Mouse (Mus musculus) MEL (cell line): ENCODE results near the gene Nlgn1. TPM values are rescaled to one million over a fixed set of nuclear protein-coding genes. Genes with fewer than 3 reads are reported as not detected.

ENCODE experiments used
- DNase-seq: peaks from one replicate; pipeline ENCODE4 v3.0.0; 2011; ENCODE audit warnings: low read depth, low spot score
- H3K27ac ChIP-seq: 2 replicates; pipeline ENCODE4 v1.5.1; 2012; ENCODE audit warnings: low read depth, mild to moderate bottlenecking, control low read depth, low read length, moderate library complexity; ENCODE audit not compliant: control insufficient read depth
- H3K27me3 ChIP-seq, 2 experiments: fragments of 150-350 bp in 1 of 2; sonication (generic) in 1 of 2; 2 replicates each; pipeline ENCODE4 v1.6.1; 2012; ENCODE audit warnings: low read length in 2 of 2, mild to moderate bottlenecking in 2 of 2, improper control_type of control experiment in 1 of 2, moderate library complexity in 1 of 2; ENCODE audit not compliant: insufficient read depth in 2 of 2, control insufficient read depth in 1 of 2
- H3K36me3 ChIP-seq, 2 experiments: 2 replicates each; pipeline ENCODE4 v1.6.1; 2012 to 2014; ENCODE audit warnings: low read length in 2 of 2, improper control_type of control experiment in 1 of 2, inconsistent platforms in 1 of 2, mild to moderate bottlenecking in 1 of 2; ENCODE audit not compliant: insufficient read depth in 2 of 2, control insufficient read depth in 1 of 2
- H3K4me1 ChIP-seq, 2 experiments: fragments of 150-350 bp in 1 of 2; sonication (generic) in 1 of 2; 2 replicates each; pipeline ENCODE4 v1.6.1; 2012; ENCODE audit warnings: low read length in 2 of 2, improper control_type of control experiment in 1 of 2, mild to moderate bottlenecking in 1 of 2; ENCODE audit not compliant: insufficient read depth in 2 of 2, control insufficient read depth in 1 of 2
- H3K4me3 ChIP-seq, 2 experiments: fragments of 150-350 bp in 1 of 2; sonication (generic) in 1 of 2; 2 replicates each; pipeline ENCODE4 v1.5.1; 2012; ENCODE audit warnings: low read depth in 2 of 2, low read length in 2 of 2, mild to moderate bottlenecking in 2 of 2, moderate library complexity in 2 of 2, control low read depth in 1 of 2, improper control_type of control experiment in 1 of 2; ENCODE audit not compliant: control insufficient read depth in 1 of 2, insufficient read depth in 1 of 2
- H3K79me2 ChIP-seq: 2 replicates; pipeline ENCODE4 v1.6.1; 2012; ENCODE audit warnings: mild to moderate bottlenecking, low read length, moderate library complexity; ENCODE audit not compliant: control insufficient read depth, poor library complexity, insufficient read depth
- H3K9ac ChIP-seq: 2 replicates; pipeline ENCODE4 v1.6.1; 2012; ENCODE audit warnings: low read depth, mild to moderate bottlenecking, control low read depth, low read length, moderate library complexity; ENCODE audit not compliant: control insufficient read depth, poor library complexity, severe bottlenecking
- H3K9me3 ChIP-seq: fragments of 150-350 bp; sonication (generic); replicated peaks from 2 replicates; pipeline ENCODE4 v1.6.1; 2012; ENCODE audit warnings: mild to moderate bottlenecking, low read length, improper control_type of control experiment, moderate library complexity; ENCODE audit not compliant: insufficient read depth
- CHD1 ChIP-seq: IDR thresholded peaks from 2 replicates; pipeline ENCODE4 v1.6.1; 2012; ENCODE audit warnings: low read depth, mild to moderate bottlenecking, inconsistent platforms, low read length, improper control_type of control experiment
- CTCF ChIP-seq, 3 experiments: IDR thresholded peaks in 2 of 3; conservative IDR thresholded peaks in 1 of 3; 2 replicates each; pipeline ENCODE4 v1.5.1; 2011 to 2012; ENCODE audit warnings: low read length in 3 of 3, low read depth in 2 of 3, mild to moderate bottlenecking in 2 of 3, improper control_type of control experiment in 1 of 3, inconsistent platforms in 1 of 3, mixed read lengths in 1 of 3, moderate library complexity in 1 of 3; ENCODE audit not compliant: control insufficient read depth in 1 of 3, insufficient read depth in 1 of 3, poor library complexity in 1 of 3, severe bottlenecking in 1 of 3
- E2F4 ChIP-seq: IDR thresholded peaks from 2 replicates; pipeline ENCODE4 v1.6.1; 2011; ENCODE audit warnings: low read depth, low read length, improper control_type of control experiment, borderline replicate concordance
- EP300 ChIP-seq, 2 experiments: IDR thresholded peaks; 2 replicates each; pipeline ENCODE4 v1.6.1; 2011; ENCODE audit warnings: improper control_type of control experiment in 2 of 2, low read length in 2 of 2, low read depth in 1 of 2, mild to moderate bottlenecking in 1 of 2
- ETS1 ChIP-seq: IDR thresholded peaks from 2 replicates; pipeline ENCODE4 v1.6.1; 2012; ENCODE audit warnings: low read depth, mild to moderate bottlenecking, inconsistent platforms, low read length, improper control_type of control experiment, moderate library complexity
- GABPA ChIP-seq: IDR thresholded peaks from 2 replicates; pipeline ENCODE4 v1.6.1; 2012; ENCODE audit warnings: low read depth, mild to moderate bottlenecking, inconsistent platforms, low read length, improper control_type of control experiment, moderate library complexity
- GATA1 ChIP-seq: IDR thresholded peaks from 2 replicates; pipeline ENCODE4 v1.6.1; 2011; ENCODE audit warnings: low read depth, low read length, improper control_type of control experiment
- HCFC1 ChIP-seq: IDR thresholded peaks from 2 replicates; pipeline ENCODE4 v1.6.1; 2012; ENCODE audit warnings: low read depth, mild to moderate bottlenecking, inconsistent platforms, low read length, improper control_type of control experiment, moderate library complexity
- KAT2A ChIP-seq: conservative IDR thresholded peaks from 2 replicates; pipeline ENCODE4 v1.6.1; 2012; ENCODE audit warnings: low read depth, low read length, improper control_type of control experiment, inconsistent platforms
- MAFK ChIP-seq: IDR thresholded peaks from 2 replicates; pipeline ENCODE4 v1.6.1; 2011; ENCODE audit warnings: low read depth, mild to moderate bottlenecking, low read length, improper control_type of control experiment, borderline replicate concordance
- MAX ChIP-seq: IDR thresholded peaks from 2 replicates; pipeline ENCODE4 v1.6.1; 2011; ENCODE audit warnings: low read length, improper control_type of control experiment
- MXI1 ChIP-seq: IDR thresholded peaks from 2 replicates; pipeline ENCODE4 v1.6.1; 2011; ENCODE audit warnings: mild to moderate bottlenecking, low read depth, low read length, improper control_type of control experiment
- MYB ChIP-seq: IDR thresholded peaks from 2 replicates; pipeline ENCODE4 v1.6.1; 2011; ENCODE audit warnings: mild to moderate bottlenecking, low read depth, low read length, improper control_type of control experiment
- NELFE ChIP-seq: IDR thresholded peaks from 2 replicates; pipeline ENCODE4 v1.6.1; 2011; ENCODE audit warnings: low read depth, low read length, improper control_type of control experiment
- NRF1 ChIP-seq: IDR thresholded peaks from 2 replicates; pipeline ENCODE4 v1.6.1; 2014; ENCODE audit warnings: low read depth, mild to moderate bottlenecking, inconsistent platforms, low read length, improper control_type of control experiment, moderate library complexity; ENCODE audit not compliant: poor library complexity, insufficient read depth, severe bottlenecking
- POLR2AphosphoS2 ChIP-seq: IDR thresholded peaks from 2 replicates; pipeline ENCODE4 v1.6.1; 2011; ENCODE audit warnings: low read length, improper control_type of control experiment
- POLR2AphosphoS5 ChIP-seq: IDR thresholded peaks from 2 replicates; pipeline ENCODE4 v1.6.1; 2012; ENCODE audit warnings: low read depth, borderline replicate concordance, mild to moderate bottlenecking, inconsistent platforms, low read length, moderate library complexity, mixed read lengths
- RAD21 ChIP-seq: IDR thresholded peaks from 2 replicates; pipeline ENCODE4 v1.6.1; 2011; ENCODE audit warnings: mild to moderate bottlenecking, low read depth, low read length, improper control_type of control experiment
- RCOR1 ChIP-seq: IDR thresholded peaks from 2 replicates; pipeline ENCODE4 v1.6.1; 2012; ENCODE audit warnings: low read depth, mild to moderate bottlenecking, inconsistent platforms, low read length, improper control_type of control experiment
- SIN3A ChIP-seq: IDR thresholded peaks from 2 replicates; pipeline ENCODE4 v1.6.1; 2012; ENCODE audit warnings: low read length, improper control_type of control experiment, inconsistent platforms
- SMC3 ChIP-seq: IDR thresholded peaks from 2 replicates; pipeline ENCODE4 v1.6.1; 2011; ENCODE audit warnings: low read depth, low read length, improper control_type of control experiment
- TAL1 ChIP-seq: IDR thresholded peaks from 2 replicates; pipeline ENCODE4 v1.6.1; 2012; ENCODE audit warnings: mild to moderate bottlenecking, inconsistent platforms, low read length, moderate library complexity, mixed read lengths
- TBP ChIP-seq: IDR thresholded peaks from 2 replicates; pipeline ENCODE4 v1.8.0; 2011; ENCODE audit warnings: low read depth, low read length, improper control_type of control experiment
- UBTF ChIP-seq: IDR thresholded peaks from 2 replicates; pipeline ENCODE4 v1.6.1; 2012; ENCODE audit warnings: low read depth, mild to moderate bottlenecking, inconsistent platforms, low read length, improper control_type of control experiment, moderate library complexity, borderline replicate concordance; ENCODE audit not compliant: insufficient read depth
- USF1 ChIP-seq: IDR thresholded peaks from 2 replicates; pipeline ENCODE4 v1.6.1; 2014; ENCODE audit warnings: low read depth, mild to moderate bottlenecking, inconsistent platforms, low read length, improper control_type of control experiment, moderate library complexity
- USF2 ChIP-seq, 2 experiments: IDR thresholded peaks; 2 replicates each; pipeline ENCODE4 v1.6.1; 2011 to 2012; ENCODE audit warnings: improper control_type of control experiment in 2 of 2, low read length in 2 of 2, borderline replicate concordance in 1 of 2, inconsistent platforms in 1 of 2, low read depth in 1 of 2, mild to moderate bottlenecking in 1 of 2; ENCODE audit not compliant: insufficient read depth in 1 of 2
- ZKSCAN1 ChIP-seq: IDR thresholded peaks from 2 replicates; pipeline ENCODE4 v1.6.1; 2012; ENCODE audit warnings: low read depth, mild to moderate bottlenecking, inconsistent platforms, low read length, improper control_type of control experiment, moderate library complexity
- ZNF384 ChIP-seq: IDR thresholded peaks from 2 replicates; pipeline ENCODE4 v1.6.1; 2012; ENCODE audit warnings: low read depth, mild to moderate bottlenecking, inconsistent platforms, low read length, improper control_type of control experiment
- polyA plus RNA-seq, 2 experiments: library from polyadenylated mRNA; stranded (reverse) in 1 of 2; unstranded in 1 of 2; fragments of >175 nt in 1 of 2; fragments of >200 nt in 1 of 2; gene quantifications; 2 replicates each; pipeline versions ENCODE4 v1.2.1 to v1.2.4; 2012; ENCODE audit warnings: low replicate concordance in 2 of 2, low read depth in 1 of 2; ENCODE audit not compliant: insufficient read length in 2 of 2, insufficient read depth in 1 of 2, missing spikeins in 1 of 2
- total RNA-seq: library from RNA; depleted of rRNA; stranded (reverse); fragments of 300-350 nt; gene quantifications from 2 replicates; pipeline ENCODE4 v1.2.3, GENCODE M21; 2012

The Nlgn1 gene
- total and polyA plus RNA-seq, 3 experiments = not detected

DNA sequence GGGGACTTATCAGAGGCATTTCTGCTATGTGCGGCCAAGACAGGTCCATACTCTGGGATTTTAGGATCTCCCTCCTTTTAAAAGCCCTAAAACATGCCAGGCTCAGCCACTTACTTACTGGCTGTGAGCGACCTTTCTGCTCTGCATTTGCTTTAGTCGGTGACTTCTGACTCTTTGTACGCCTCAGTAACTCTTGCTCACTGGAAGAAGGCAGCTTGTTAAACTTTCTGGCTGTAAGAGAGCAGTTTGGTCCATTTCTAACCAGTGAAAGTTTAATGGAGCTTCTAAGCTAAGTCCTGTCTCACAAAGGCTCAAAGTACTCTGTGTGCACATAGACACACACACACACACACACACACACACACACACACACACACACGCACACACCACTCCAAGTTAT lies 22.8 kb upstream of the Nlgn1 start:
- H3K9ac ChIP-seq = no peak overlapping the region
- no peak for TF ChIP-seq HCFC1
- TF ChIP-seq MAX = no peak
- TF ChIP-seq TAL1 = no peak
- no peak for TF ChIP-seq NRF1
- TF ChIP-seq ZKSCAN1 = no peak
- TF ChIP-seq MXI1 = no peak
- TF ChIP-seq NELFE = no peak
- no peak for TF ChIP-seq MYB
- TF ChIP-seq RAD21 = no peak
- no peak for TF ChIP-seq ZNF384
- no peak for TF ChIP-seq UBTF
- TF ChIP-seq KAT2A = no peak
- TF ChIP-seq CHD1 = no peak
- no peak for TF ChIP-seq EP300 (IDR thresholded peaks at IDR 0.05; ENCODE audit: low read depth in 1 of 2, low read length in 2 of 2)
- no peak for TF ChIP-seq ETS1
- TF ChIP-seq POLR2AphosphoS2 = no peak
- TF ChIP-seq USF1 = no peak
- no peak for TF ChIP-seq SMC3
- no peaks in the 10 kb centered on the region for H3K4me1 ChIP-seq
- no peaks in the 10 kb centered on the region for H3K36me3 ChIP-seq
- no peaks in the 10 kb centered on the region for H3K27me3 ChIP-seq
- H3K4me3 ChIP-seq = no peak overlapping the region
- no peaks in the 10 kb centered on the region for H3K9me3 ChIP-seq
- DNase-seq = no peak
- H3K79me2 ChIP-seq = no peaks in the 10 kb centered on the region
- H3K27ac ChIP-seq = no peak overlapping the region

DNA sequence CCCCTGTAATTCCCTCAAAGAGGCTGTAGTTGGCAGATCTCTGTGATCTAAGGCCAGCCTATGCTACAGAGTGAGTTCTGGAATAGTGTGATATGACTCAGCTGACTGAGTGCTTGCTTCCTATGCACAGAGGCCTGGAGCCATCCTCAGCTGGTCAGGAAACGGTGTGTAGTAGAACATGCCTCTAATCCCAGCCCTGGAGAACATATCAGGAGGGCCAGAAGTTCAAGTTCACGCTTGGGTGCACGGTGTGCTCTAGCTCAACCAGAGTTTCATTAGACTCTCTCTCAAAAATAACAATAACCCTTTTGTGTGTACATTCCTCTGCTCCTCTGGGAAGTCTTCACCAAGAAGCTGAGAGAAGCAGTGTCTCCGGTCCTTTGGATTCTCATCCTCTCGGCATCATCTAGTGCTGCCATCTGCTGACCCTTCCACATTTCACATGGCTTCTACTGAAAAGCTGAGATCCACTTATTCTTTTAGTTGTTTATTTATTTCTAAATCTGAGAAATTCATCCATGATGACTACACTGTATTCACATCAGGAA lies 22.3 kb upstream of the Nlgn1 start:
- H3K9me3 ChIP-seq = no peaks in the 10 kb centered on the region
- no peaks in the 10 kb centered on the region for H3K36me3 ChIP-seq
- no peak overlapping the region for H3K4me3 ChIP-seq
- H3K9ac ChIP-seq = no peak overlapping the region
- H3K4me1 ChIP-seq = no peaks in the 10 kb centered on the region
- TF ChIP-seq E2F4 = no peak
- no peak for TF ChIP-seq GABPA
- TF ChIP-seq CTCF (IDR thresholded peaks at IDR 0.05 in 2 of 3, conservative IDR thresholded peaks at IDR 0.05 in 1 of 3; ENCODE audit: control insufficient read depth in 1 of 3, insufficient read depth in 1 of 3, low read depth in 2 of 3, low read length in 3 of 3, poor library complexity in 1 of 3, severe bottlenecking in 1 of 3) = peak in 2 of 3 experiments; percentile 3 to 12; a peak in 1 of 6 replicates
- no peak for TF ChIP-seq MYB
- TF ChIP-seq POLR2AphosphoS2 = no peak
- TF ChIP-seq TBP = no peak
- no peak for TF ChIP-seq UBTF
- TF ChIP-seq POLR2AphosphoS5 = no peak
- no peak for TF ChIP-seq GATA1
- no peak for TF ChIP-seq TAL1
- no peak for TF ChIP-seq SIN3A
- TF ChIP-seq USF2 (IDR thresholded peaks at IDR 0.05; ENCODE audit: borderline replicate concordance in 1 of 2, insufficient read depth in 1 of 2, low read depth in 1 of 2, low read length in 2 of 2) = no peak
- no peak for TF ChIP-seq NRF1
- no peak for TF ChIP-seq RCOR1
- TF ChIP-seq SMC3 = peak; percentile 38
- TF ChIP-seq MAFK = no peak
- peak; percentile 11 for TF ChIP-seq RAD21
- H3K79me2 ChIP-seq = no peaks in the 10 kb centered on the region
- DNase-seq = no peak
- H3K27me3 ChIP-seq = no peaks in the 10 kb centered on the region
- no peak overlapping the region for H3K27ac ChIP-seq
